Mouse (Mus musculus) hindbrain, embryonic 11.5 days (tissue): Measurements from ENCODE around the gene Cers6. TPM values are rescaled to one million over a fixed set of nuclear protein-coding genes. Genes with fewer than 3 reads are reported as not detected.

Source experiments
- ATAC-seq: fragments of 200-750 bp; cut with Nextera tagmentation; 2 replicates; pipeline ENCODE4 v1.8.0; 2017; ENCODE audit warnings: mild to moderate bottlenecking, moderate TSS enrichment, moderate library complexity; ENCODE audit not compliant: low FRiP score
- DNase-seq: peaks from one replicate; pipeline ENCODE4 v3.0.0-alpha.2; 2015; ENCODE audit warnings: low spot score
- H3K27ac ChIP-seq: fragments of 300-500 bp; sonication (generic); 2 replicates; pipeline ENCODE4 v1.5.1; 2014; ENCODE audit warnings: mild to moderate bottlenecking, low read depth, low read length
- H3K27me3 ChIP-seq: fragments of 300-500 bp; sonication (generic); 2 replicates; pipeline ENCODE4 v1.6.1; 2014; ENCODE audit warnings: mild to moderate bottlenecking, low read length, moderate library complexity, mixed read lengths; ENCODE audit not compliant: control insufficient read depth, insufficient read depth
- H3K36me3 ChIP-seq: fragments of 300-500 bp; sonication (generic); 2 replicates; pipeline ENCODE4 v1.6.1; 2014; ENCODE audit warnings: mild to moderate bottlenecking, low read length, moderate library complexity, mixed read lengths; ENCODE audit not compliant: control insufficient read depth, insufficient read depth
- H3K4me1 ChIP-seq: fragments of 300-500 bp; sonication (generic); replicated peaks from 2 replicates; pipeline ENCODE4 v1.6.1; 2014; ENCODE audit warnings: low read length, mixed read lengths; ENCODE audit not compliant: control insufficient read depth, insufficient read depth
- H3K4me2 ChIP-seq: fragments of 300-500 bp; sonication (generic); replicated peaks from 2 replicates; pipeline ENCODE4 v1.6.1; 2014; ENCODE audit warnings: mild to moderate bottlenecking, low read depth, low read length
- H3K4me3 ChIP-seq: fragments of 300-500 bp; sonication (generic); 2 replicates; pipeline ENCODE4 v1.5.1; 2014; ENCODE audit warnings: low read depth, low read length
- H3K9ac ChIP-seq: fragments of 300-500 bp; sonication (generic); 2 replicates; pipeline ENCODE4 v1.6.1; 2014; ENCODE audit warnings: low read depth, low read length
- H3K9me3 ChIP-seq: fragments of 300-500 bp; sonication (generic); 2 replicates; pipeline ENCODE4 v1.6.1; 2016; ENCODE audit warnings: low read length; ENCODE audit not compliant: control insufficient read depth
- WGBS: fragments of 180-500 bp; shearing (Covaris S2); extraction: QIAGEN DNeasy Blood & Tissue Kit; methylation state at CpG from one replicate; pipeline ENCODE4 v1.1.7; 2014; 5-methylcytosine and 5-hydroxymethylcytosine counted together
- polyA plus RNA-seq: library from polyadenylated mRNA; unstranded; fragments of >200 nt; fragmentation: Nextera tagmentation; extraction: Ambion mirVana; gene quantifications from 2 replicates; pipeline ENCODE4 v1.2.1, GENCODE M21; 2014

The Cers6 gene
- polyA plus RNA-seq, 1 experiment from 2014 or later: 77.0 TPM

DNA sequence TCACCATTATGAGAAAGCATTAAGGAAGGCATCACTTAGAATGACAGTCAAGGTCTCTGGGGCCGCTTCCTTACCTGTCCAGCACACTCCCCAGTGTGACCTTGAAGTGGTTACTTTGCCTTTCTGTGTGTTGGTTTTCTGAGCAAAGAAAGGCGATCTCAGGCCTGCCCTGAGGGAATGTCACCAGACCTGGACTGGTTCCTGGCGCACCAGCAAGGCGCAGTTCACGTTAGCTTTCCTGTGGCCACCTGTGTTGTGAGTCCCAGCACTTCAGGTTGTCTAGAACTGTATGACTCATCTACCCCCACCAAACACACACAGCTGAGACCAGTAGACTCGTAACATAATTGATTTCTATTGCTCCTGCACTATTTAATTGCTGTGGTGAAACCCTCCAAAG, 193.9 kb downstream of the Cers6 start:
- H3K4me2 ChIP-seq: no peak overlapping the region
- H3K9ac ChIP-seq: no peak overlapping the region
- H3K27me3 ChIP-seq: no peaks in the 10 kb centered on the region
- no peak overlapping the region for H3K4me3 ChIP-seq
- WGBS: 92% methylated on average over 6 of the region's 6 CpGs
- no peak overlapping the region for H3K27ac ChIP-seq
- DNase-seq: no peak
- no peak for ATAC-seq
- H3K4me1 ChIP-seq: no peaks in the 10 kb centered on the region
- H3K36me3 ChIP-seq: no peaks in the 10 kb centered on the region
- no peaks in the 10 kb centered on the region for H3K9me3 ChIP-seq

DNA sequence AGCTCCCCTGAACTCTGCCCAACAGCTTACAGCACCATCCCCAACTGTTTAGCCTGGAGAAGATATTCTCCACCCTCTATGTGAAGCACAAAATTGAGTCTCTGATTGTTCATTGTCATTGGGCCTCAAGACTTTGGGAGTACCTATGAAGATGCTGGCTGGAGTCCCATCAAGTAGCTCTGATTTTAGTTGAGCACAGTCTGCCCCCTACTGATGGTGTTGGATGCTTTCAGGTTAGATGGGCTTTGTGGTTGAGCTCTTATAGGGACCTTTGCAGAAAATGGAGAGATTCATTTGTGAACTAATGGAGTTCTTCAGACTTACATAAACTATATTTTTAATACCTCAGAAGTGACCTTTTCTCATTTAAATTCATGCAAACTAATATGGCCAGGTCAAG, 200.1 kb downstream of the Cers6 start:
- H3K36me3 ChIP-seq: no peaks in the 10 kb centered on the region
- DNase-seq: peak; percentile 17

DNA sequence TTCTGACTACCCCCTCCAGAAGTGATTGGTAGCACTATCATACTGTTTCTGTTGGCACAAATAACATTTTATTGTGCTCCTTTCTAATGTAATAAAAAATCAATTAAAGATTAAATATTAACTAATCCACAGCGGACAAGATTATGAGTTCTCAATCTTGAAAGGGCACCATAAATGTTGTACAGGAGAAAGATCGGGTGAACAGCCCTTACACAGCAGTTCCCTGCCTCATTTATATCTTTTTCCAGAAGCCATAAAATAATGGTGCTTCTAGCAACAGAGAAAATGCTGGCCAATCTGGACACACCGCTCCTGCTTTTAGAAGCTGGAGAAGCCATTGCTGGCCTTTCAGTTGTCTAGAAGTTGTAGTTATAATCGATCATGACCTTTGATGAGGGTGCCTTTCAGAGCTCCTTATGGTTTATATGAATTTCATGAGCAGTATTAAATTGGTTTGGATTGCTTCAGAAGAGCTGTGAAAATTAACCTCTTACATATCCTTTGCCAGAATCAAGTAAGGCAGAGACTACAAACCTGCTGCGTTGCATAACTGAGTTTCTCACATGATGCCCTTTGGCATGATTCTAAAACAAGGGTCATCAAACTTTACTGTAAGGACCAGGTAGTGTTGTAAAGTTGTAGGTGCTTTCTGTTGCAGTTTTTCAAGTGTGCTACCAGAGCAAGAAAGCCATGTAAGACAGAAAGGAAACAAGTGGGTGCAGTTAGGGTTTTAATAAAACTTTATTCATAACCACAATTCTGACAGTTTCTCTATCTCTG, 200.9 kb downstream of the Cers6 start:
- no peaks in the 10 kb centered on the region for H3K9me3 ChIP-seq
- H3K4me1 ChIP-seq: no peaks in the 10 kb centered on the region
- no peaks in the 10 kb centered on the region for H3K27me3 ChIP-seq
- 96% methylated on average over 5 of the region's 5 CpGs for WGBS
- ATAC-seq (no peak), DNase-seq (no peak)
- no peak overlapping the region for H3K4me2 ChIP-seq
- H3K9ac ChIP-seq: no peak overlapping the region
- H3K27ac ChIP-seq: no peak overlapping the region
- no peak overlapping the region for H3K4me3 ChIP-seq
- no peaks in the 10 kb centered on the region for H3K36me3 ChIP-seq

More for the DNA sequence above, 200.1 kb downstream of the Cers6 start:
- Histone ChIP-seq H3K9me3 (no peaks in the 10 kb centered on the region), H3K27me3 (no peaks in the 10 kb centered on the region), H3K4me3 (no peak overlapping the region), H3K27ac (no peak overlapping the region), H3K9ac (no peak overlapping the region), H3K4me1 (no peaks in the 10 kb centered on the region), H3K4me2 (no peak overlapping the region)
- no peak for ATAC-seq

DNA sequence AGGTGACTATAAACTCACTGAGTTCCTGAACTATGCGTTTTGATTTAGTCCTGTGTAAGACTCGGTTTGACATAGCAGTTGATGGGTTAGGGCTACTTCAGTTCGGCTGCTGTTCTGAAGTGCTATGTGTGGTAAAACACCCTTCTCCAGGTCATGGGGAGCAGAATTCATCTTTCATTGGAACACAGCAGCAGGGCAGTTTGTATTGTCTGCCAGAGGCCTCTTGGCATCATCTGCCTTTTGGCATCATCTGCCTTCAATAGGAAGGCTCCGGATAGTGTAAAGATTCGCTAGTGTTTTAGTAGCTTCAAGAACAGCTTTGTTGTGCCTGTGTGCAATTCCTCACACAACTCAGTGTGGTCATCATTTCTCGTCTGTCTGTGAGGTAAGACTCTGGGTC, 203.5 kb downstream of the Cers6 start:
- DNase-seq (no peak), ATAC-seq (no peak)
- Histone ChIP-seq H3K9ac (no peak overlapping the region), H3K4me1 (no peaks in the 10 kb centered on the region), H3K9me3 (no peaks in the 10 kb centered on the region), H3K4me2 (no peak overlapping the region), H3K27me3 (no peaks in the 10 kb centered on the region), H3K27ac (no peak overlapping the region), H3K36me3 (no peaks in the 10 kb centered on the region), H3K4me3 (no peak overlapping the region)
- WGBS: 93% methylated on average over 6 of the region's 6 CpGs

DNA sequence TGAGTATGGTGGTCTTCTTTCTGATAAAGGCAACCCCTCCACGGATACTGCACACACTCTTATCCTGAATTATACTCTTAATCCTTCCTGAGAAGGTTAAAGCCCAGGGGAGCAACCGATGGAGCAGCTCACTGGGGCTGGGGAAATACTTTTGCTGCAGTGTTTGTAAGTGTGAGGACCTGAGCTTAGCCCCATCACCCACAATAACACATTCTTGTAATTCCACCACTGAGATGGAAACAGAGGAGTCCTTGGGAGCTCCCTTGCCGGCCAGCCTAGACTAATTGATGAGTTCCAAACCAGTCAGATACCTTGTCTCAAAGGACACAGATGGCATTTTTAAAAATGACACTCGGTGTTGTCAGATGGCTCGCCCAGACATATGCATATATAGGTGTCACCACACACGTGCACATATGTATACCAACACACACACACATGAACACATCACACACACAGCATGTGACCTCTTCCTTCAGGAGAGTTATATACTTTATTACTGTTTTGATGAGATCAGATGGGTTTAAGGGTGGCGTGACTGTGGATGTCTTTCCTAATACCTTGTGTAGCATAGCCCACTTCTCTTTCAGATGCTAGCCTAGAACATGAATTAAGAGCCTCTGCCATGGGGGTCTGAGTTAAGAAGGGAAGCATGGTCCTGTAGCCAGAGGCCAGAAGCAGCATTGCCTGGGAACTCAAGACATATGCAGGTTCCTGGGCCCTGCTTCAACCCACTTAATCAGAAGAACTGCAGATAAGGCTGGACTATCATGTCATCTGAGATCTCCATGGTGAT, 210.4 kb downstream of the Cers6 start:
- Histone ChIP-seq H3K4me3 (no peak overlapping the region), H3K27me3 (no peaks in the 10 kb centered on the region), H3K9ac (no peak overlapping the region), H3K4me1 (no peaks in the 10 kb centered on the region), H3K27ac (no peak overlapping the region), H3K9me3 (no peaks in the 10 kb centered on the region), H3K36me3 (no peaks in the 10 kb centered on the region), H3K4me2 (no peak overlapping the region)
- DNase-seq: no peak
- no peak for ATAC-seq
- 78% methylated on average over 7 of the region's 7 CpGs for WGBS

DNA sequence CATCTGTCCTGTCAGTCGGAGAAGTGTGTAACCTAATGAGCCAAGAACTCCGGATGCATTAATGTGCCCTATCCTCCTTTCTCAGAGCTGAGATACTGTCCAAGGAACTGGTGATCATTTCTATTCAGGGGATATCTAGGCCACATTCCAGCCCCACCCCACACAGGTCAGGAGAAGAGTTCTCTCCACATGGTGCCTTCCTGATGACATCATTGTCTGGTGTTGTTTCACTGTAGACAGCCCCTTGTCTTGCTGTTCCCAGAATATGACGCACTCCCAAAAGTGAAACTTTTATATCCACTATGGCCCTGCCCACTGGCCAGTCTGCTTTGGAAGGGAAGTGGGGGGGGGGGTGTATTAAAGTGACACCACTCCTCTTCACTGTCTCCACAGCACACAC, 215.9 kb downstream of the Cers6 start:
- DNase-seq: no peak
- no peak for ATAC-seq
- H3K36me3 ChIP-seq: no peaks in the 10 kb centered on the region
- no peak overlapping the region for H3K4me2 ChIP-seq
- H3K4me3 ChIP-seq: no peak overlapping the region
- no peaks in the 10 kb centered on the region for H3K4me1 ChIP-seq
- no peaks in the 10 kb centered on the region for H3K27me3 ChIP-seq
- H3K27ac ChIP-seq: no peak overlapping the region
- no peak overlapping the region for H3K9ac ChIP-seq
- 91% methylated on average over 3 of the region's 3 CpGs for WGBS
- no peaks in the 10 kb centered on the region for H3K9me3 ChIP-seq

DNA sequence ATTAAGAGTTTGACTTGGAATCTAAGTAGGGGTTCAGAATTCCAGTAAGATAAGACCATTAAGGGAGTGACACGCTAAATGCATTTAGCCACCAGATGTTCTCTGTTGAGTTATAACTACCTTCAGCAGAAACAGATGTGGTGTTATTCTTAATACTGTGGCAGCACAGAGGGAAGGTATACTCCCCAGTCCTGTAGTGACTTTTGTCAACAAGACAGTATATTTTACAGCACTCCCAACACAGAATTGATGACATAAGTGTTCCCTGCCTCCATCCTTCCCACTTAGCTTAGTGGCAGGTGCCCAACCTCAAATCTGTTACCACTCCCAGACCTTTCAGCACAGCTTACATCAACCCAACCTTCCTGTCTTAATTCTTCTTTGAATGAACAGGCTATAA, 219.5 kb downstream of the Cers6 start:
- Histone ChIP-seq H3K4me1 (no peaks in the 10 kb centered on the region), H3K27ac (no peak overlapping the region), H3K36me3 (no peaks in the 10 kb centered on the region), H3K4me2 (no peak overlapping the region), H3K27me3 (no peaks in the 10 kb centered on the region), H3K9me3 (no peaks in the 10 kb centered on the region), H3K9ac (no peak overlapping the region), H3K4me3 (no peak overlapping the region)
- ATAC-seq (no peak), DNase-seq (no peak)
- whole genome bisulfite sequencing: 93% methylated on average over 1 of the region's 1 CpGs

DNA sequence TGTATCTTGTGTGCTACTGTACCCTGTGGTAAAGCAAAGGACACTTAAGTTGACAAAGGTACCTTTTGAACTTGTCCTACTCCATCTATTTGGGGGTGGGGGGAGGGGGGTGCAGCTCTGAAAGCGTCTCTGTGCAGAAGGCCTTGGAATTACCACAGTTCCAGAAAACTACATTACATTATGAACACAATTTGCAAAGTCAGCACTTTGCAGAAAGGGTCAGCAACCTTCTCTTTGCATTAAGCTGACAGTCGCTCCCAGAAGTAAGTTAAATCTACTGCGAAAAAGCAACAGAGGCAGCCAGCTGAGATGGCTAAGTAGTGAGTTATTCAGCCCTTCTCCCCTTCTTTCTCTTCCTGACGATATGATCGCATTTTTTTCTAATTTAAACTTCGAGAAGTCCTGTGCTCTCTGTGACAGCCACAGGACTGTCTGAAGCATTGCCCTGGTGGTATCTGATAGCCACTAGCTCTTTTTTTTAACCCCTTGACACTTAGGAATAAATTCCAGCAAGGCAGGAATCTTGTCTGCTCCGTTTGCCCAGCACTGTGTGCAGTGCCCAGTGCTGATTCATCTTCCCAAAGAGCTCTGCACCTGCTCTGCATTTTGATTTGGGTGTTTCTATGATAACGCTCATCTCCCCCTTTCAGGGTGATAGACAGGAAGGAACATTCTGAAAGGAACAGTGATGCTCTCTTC, 221.4 kb downstream of the Cers6 start:
- H3K27me3 ChIP-seq: no peaks in the 10 kb centered on the region
- no peaks in the 10 kb centered on the region for H3K36me3 ChIP-seq
- H3K9ac ChIP-seq: no peak overlapping the region
- no peaks in the 10 kb centered on the region for H3K9me3 ChIP-seq
- H3K4me2 ChIP-seq: no peak overlapping the region
- no peak for DNase-seq
- WGBS: 63% methylated on average over 8 of the region's 8 CpGs
- no peak overlapping the region for H3K4me3 ChIP-seq
- H3K4me1 ChIP-seq: no peaks in the 10 kb centered on the region; the same call in 1 of the 2 replicates
- no peak for ATAC-seq
- H3K27ac ChIP-seq: no peak overlapping the region
